Mouse (Mus musculus) layer of hippocampus, adult 2 months (tissue): Measurements from ENCODE around the gene Rad51b. TPM values are rescaled to one million over a fixed set of nuclear protein-coding genes. Genes with fewer than 3 reads are reported as not detected.

Source experiments
- DNase-seq, 2 experiments: peaks; one replicate each; pipeline ENCODE4 v3.0.0; 2022; ENCODE audit warnings: low spot score in 2 of 2
- H3K27ac ChIP-seq: fragments of 200-600 bp; 2 replicates; pipeline ENCODE4 v1.8.1; 2022
- H3K4me3 ChIP-seq: fragments of 200-600 bp; 2 replicates; pipeline ENCODE4 v1.8.1; 2022; ENCODE audit warnings: mild to moderate bottlenecking
- CTCF ChIP-seq: fragments of 200-600 bp; conservative IDR thresholded peaks from 2 replicates; pipeline ENCODE4 v1.8.1; 2022; ENCODE audit warnings: antibody characterized with exemption, mild to moderate bottlenecking, moderate library complexity
- total RNA-seq, 2 experiments: library from RNA; stranded (reverse); gene quantifications; 2 replicates each; pipeline ENCODE4 v1.2.3; 2021

Gene Rad51b
- total RNA-seq, 2 experiments from 2014 or later, result 0.18 TPM; not detected in 1

- H3K27ac ChIP-seq, result no peak overlapping the region
- H3K4me3 ChIP-seq, result no peak overlapping the region
- TF ChIP-seq CTCF, result no peak
- no peak for DNase-seq
Measured at GRCm38 (mm10) chr12:79827233-79827692, 530.2 kb downstream of the Rad51b start.

GRCm38 (mm10) chr12:79827735-79828134, 530.7 kb downstream of the Rad51b start:
- no peak for TF ChIP-seq CTCF
- no peak overlapping the region for H3K27ac ChIP-seq
- DNase-seq, result no peak
- H3K4me3 ChIP-seq, result no peak overlapping the region

- no peak overlapping the region for H3K27ac ChIP-seq
- TF ChIP-seq CTCF, result no peak
- H3K4me3 ChIP-seq, result no peak overlapping the region
- no peak for DNase-seq
Measured at GRCm38 (mm10) chr12:79830686-79831085, 533.6 kb downstream of the Rad51b start.

- no peak for DNase-seq
- no peak for TF ChIP-seq CTCF
- no peak overlapping the region for H3K4me3 ChIP-seq
- H3K27ac ChIP-seq, result no peak overlapping the region
Measured at GRCm38 (mm10) chr12:79832611-79833010, 535.5 kb downstream of the Rad51b start.

GRCm38 (mm10) chr12:79835521-79835920, 538.4 kb downstream of the Rad51b start:
- TF ChIP-seq CTCF, result no peak
- H3K27ac ChIP-seq, result no peak overlapping the region
- H3K4me3 ChIP-seq, result no peak overlapping the region
- no peak for DNase-seq

GRCm38 (mm10) chr12:79838181-79838961, 541.3 kb downstream of the Rad51b start:
- peak in 1 of 2 experiments; percentile 23 for DNase-seq
- Histone ChIP-seq H3K4me3 (no peak overlapping the region), H3K27ac (peak overlapping the region; percentile 15; the same call in 1 of the 2 replicates)
- no peak for TF ChIP-seq CTCF

- no peak for TF ChIP-seq CTCF
Measured at GRCm38 (mm10) chr12:79839096-79839941, 542.2 kb downstream of the Rad51b start.

GRCm38 (mm10) chr12:79840465-79840864, 543.4 kb downstream of the Rad51b start:
- no peak for DNase-seq
- no peak overlapping the region for H3K27ac ChIP-seq
- no peak for TF ChIP-seq CTCF
- H3K4me3 ChIP-seq, result no peak overlapping the region

More at GRCm38 (mm10) chr12:79839096-79839941, 542.2 kb downstream of the Rad51b start:
- no peak overlapping the region for H3K4me3 ChIP-seq
- DNase-seq, result no peak
- H3K27ac ChIP-seq, result no peak overlapping the region

- no peak overlapping the region for H3K4me3 ChIP-seq
- no peak for DNase-seq
- no peak for TF ChIP-seq CTCF
- no peak overlapping the region for H3K27ac ChIP-seq
Measured at GRCm38 (mm10) chr12:79841248-79841647, 544.2 kb downstream of the Rad51b start.

GRCm38 (mm10) chr12:79842319-79842718, 545.2 kb downstream of the Rad51b start:
- Histone ChIP-seq H3K4me3 (no peak overlapping the region), H3K27ac (no peak overlapping the region)
- no peak for TF ChIP-seq CTCF
- no peak for DNase-seq

- Histone ChIP-seq H3K4me3 (no peak overlapping the region), H3K27ac (no peak overlapping the region)
- DNase-seq, result no peak
- TF ChIP-seq CTCF, result no peak
Measured at GRCm38 (mm10) chr12:79843002-79843401, 545.9 kb downstream of the Rad51b start.

- DNase-seq, result no peak
- no peak for TF ChIP-seq CTCF
- H3K27ac ChIP-seq, result no peak overlapping the region
- H3K4me3 ChIP-seq, result no peak overlapping the region
Measured at GRCm38 (mm10) chr12:79843496-79843895, 546.4 kb downstream of the Rad51b start.
